Mouse (Mus musculus) kidney, adult 8-10 months (tissue): ENCODE data around the gene Card11.
A peak's percentile ranks its signal among the peaks of the same experiment; 100 is the strongest.

Source experiments
- DNase-seq, 2 experiments: peaks; one replicate each; pipeline ENCODE4 v3.0.0; 2022

Card11 gene

GRCm38 (mm10) chr5:140831064-140831431 is 169.3 kb downstream of the Card11 start:
- peak in 1 of 2 experiments; percentile 2 for DNase-seq

- DNase-seq = peak; percentile 99 to 100
Observed at GRCm38 (mm10) chr5:140830314-140831063, 169.9 kb downstream of the Card11 start, which contains the start of gene Gna12. Gene Gna12, minus strand, starts transcription at chr5:140830431.

- peak; percentile 53 to 67 for DNase-seq
Observed at GRCm38 (mm10) chr5:140829911-140830294, 170.5 kb downstream of the Card11 start.

GRCm38 (mm10) chr5:140829081-140829910 is 171.1 kb downstream of the Card11 start:
- peak in 1 of 2 experiments; percentile 58 for DNase-seq

GRCm38 (mm10) chr5:140828363-140828762 is 172.0 kb downstream of the Card11 start:
- DNase-seq = peak in 1 of 2 experiments; percentile 8

- peak in 1 of 2 experiments; percentile 18 for DNase-seq
Observed at GRCm38 (mm10) chr5:140827896-140828295, 172.5 kb downstream of the Card11 start.

- no peak for DNase-seq
Observed at GRCm38 (mm10) chr5:140827413-140827812, 173.0 kb downstream of the Card11 start.

- peak in 1 of 2 experiments; percentile 35 for DNase-seq
Observed at GRCm38 (mm10) chr5:140826796-140827195, 173.6 kb downstream of the Card11 start.

GRCm38 (mm10) chr5:140826118-140826517 is 174.3 kb downstream of the Card11 start:
- DNase-seq = no peak

- DNase-seq = peak in 1 of 2 experiments; percentile 2
Observed at GRCm38 (mm10) chr5:140824126-140824525, 176.3 kb downstream of the Card11 start.

- peak in 1 of 2 experiments; percentile 22 for DNase-seq
Observed at GRCm38 (mm10) chr5:140823386-140823785, 177.0 kb downstream of the Card11 start.
